Mouse (Mus musculus) forebrain, embryonic 15.5 days (tissue): ENCODE results near the gene Slc25a22. TPM values are rescaled to one million over a fixed set of nuclear protein-coding genes. Genes with fewer than 3 reads are reported as not detected.

ENCODE experiments used
- ATAC-seq: fragments of 200-750 bp; cut with Nextera tagmentation; replicated peaks from 2 replicates; pipeline ENCODE4 v1.8.0; 2017; ENCODE audit warnings: mild to moderate bottlenecking, moderate TSS enrichment, moderate library complexity
- H3K27ac ChIP-seq: fragments of 300-500 bp; sonication (generic); replicated peaks from 2 replicates; pipeline ENCODE4 v1.5.1; 2015; ENCODE audit warnings: mild to moderate bottlenecking, inconsistent platforms
- H3K27me3 ChIP-seq: fragments of 300-500 bp; sonication (generic); 2 replicates; pipeline ENCODE4 v1.6.1; 2015; ENCODE audit warnings: inconsistent platforms
- H3K36me3 ChIP-seq: fragments of 300-500 bp; sonication (generic); 2 replicates; pipeline ENCODE4 v1.6.1; 2015; ENCODE audit warnings: mild to moderate bottlenecking, inconsistent platforms
- H3K4me1 ChIP-seq: fragments of 300-500 bp; sonication (generic); 2 replicates; pipeline ENCODE4 v1.6.1; 2015; ENCODE audit warnings: inconsistent platforms
- H3K4me2 ChIP-seq: fragments of 300-500 bp; sonication (generic); replicated peaks from 2 replicates; pipeline ENCODE4 v1.6.1; 2015; ENCODE audit warnings: mild to moderate bottlenecking, inconsistent platforms
- H3K4me3 ChIP-seq: fragments of 300-500 bp; sonication (generic); 2 replicates; pipeline ENCODE4 v1.5.1; 2015; ENCODE audit warnings: mild to moderate bottlenecking, inconsistent platforms
- H3K9ac ChIP-seq: fragments of 300-500 bp; sonication (generic); replicated peaks from 2 replicates; pipeline ENCODE4 v1.6.1; 2015; ENCODE audit warnings: mild to moderate bottlenecking, inconsistent platforms
- H3K9me3 ChIP-seq: fragments of 300-500 bp; sonication (generic); 2 replicates; pipeline ENCODE4 v1.6.1; 2016; ENCODE audit warnings: inconsistent platforms
- WGBS: fragments of 180-500 bp; shearing (Covaris S2); methylation state at CpG from one replicate; pipeline ENCODE4 v1.1.7; 2015; ENCODE audit warnings: mixed read lengths; 5-methylcytosine and 5-hydroxymethylcytosine counted together
- polyA plus RNA-seq: library from polyadenylated mRNA; unstranded; fragments of >200 nt; fragmentation: Nextera tagmentation; extraction: Ambion mirVana; gene quantifications from 2 replicates; pipeline ENCODE4 v1.2.1, GENCODE M21; 2015

Slc25a22 gene
- polyA plus RNA-seq, result 83.1 and 86.3 TPM in 2 replicates

GRCm38 (mm10) chr7:141437178-141438120, at the start of gene Slc25a22:
Gene Slc25a22 (minus strand): TSS chr7:141437892.
- Histone ChIP-seq H3K36me3 (no peaks in the 10 kb centered on the region), H3K9ac (peak within 1 kb of the TSS; percentile 88), H3K27ac (peak within 1 kb of the TSS; percentile 89), H3K4me2 (peak within 1 kb of the TSS; percentile 95), H3K9me3 (no peaks in the 10 kb centered on the region), H3K4me1 (peaks cover 57% of the 10 kb centered on the region), H3K27me3 (no peaks in the 10 kb centered on the region), H3K4me3 (peak within 1 kb of the TSS; percentile 76)
- ATAC-seq, result peak; percentile 74
- 5% methylated on average over 53 of the region's 53 CpGs for WGBS

- Histone ChIP-seq H3K4me2 (no peak overlapping the region), H3K27ac (no peak overlapping the region), H3K9me3 (no peaks in the 10 kb centered on the region), H3K4me1 (peaks cover 20% of the 10 kb centered on the region), H3K9ac (no peak overlapping the region), H3K36me3 (no peaks in the 10 kb centered on the region), H3K27me3 (no peaks in the 10 kb centered on the region; the same call in 1 of the 2 replicates), H3K4me3 (no peak overlapping the region)
- ATAC-seq, result no peak
- 82% methylated on average over 7 of the region's 7 CpGs for WGBS
Observed at GRCm38 (mm10) chr7:141487141-141487540, 49.4 kb upstream of the Slc25a22 start.

- H3K27ac ChIP-seq, result no peak overlapping the region
- no peaks in the 10 kb centered on the region for H3K36me3 ChIP-seq
- 89% methylated on average over 1 of the region's 1 CpGs for WGBS
- no peak overlapping the region for H3K9ac ChIP-seq
- H3K27me3 ChIP-seq, result no peaks in the 10 kb centered on the region; the same call in 1 of the 2 replicates
- peaks cover 29% of the 10 kb centered on the region for H3K4me1 ChIP-seq
- ATAC-seq, result no peak
- no peak overlapping the region for H3K4me3 ChIP-seq
- no peaks in the 10 kb centered on the region for H3K9me3 ChIP-seq
- H3K4me2 ChIP-seq, result no peak overlapping the region
Observed at GRCm38 (mm10) chr7:141486239-141486638, 48.5 kb upstream of the Slc25a22 start.

- Histone ChIP-seq H3K27me3 (no peaks in the 10 kb centered on the region; the same call in 1 of the 2 replicates), H3K27ac (no peak overlapping the region), H3K36me3 (no peaks in the 10 kb centered on the region), H3K4me2 (no peak overlapping the region), H3K4me1 (peaks cover 33% of the 10 kb centered on the region), H3K9me3 (no peaks in the 10 kb centered on the region), H3K9ac (no peak overlapping the region), H3K4me3 (no peak overlapping the region)
- no peak for ATAC-seq
- 58% methylated on average over 2 of the region's 2 CpGs for WGBS
Observed at GRCm38 (mm10) chr7:141485606-141486005, 47.9 kb upstream of the Slc25a22 start.

GRCm38 (mm10) chr7:141485186-141485585, 47.5 kb upstream of the Slc25a22 start:
- no peaks in the 10 kb centered on the region for H3K9me3 ChIP-seq
- ATAC-seq, result no peak
- H3K4me1 ChIP-seq, result peaks cover 33% of the 10 kb centered on the region
- H3K4me2 ChIP-seq, result no peak overlapping the region
- H3K36me3 ChIP-seq, result no peaks in the 10 kb centered on the region
- 76% methylated on average over 2 of the region's 2 CpGs for WGBS
- H3K4me3 ChIP-seq, result no peak overlapping the region
- no peak overlapping the region for H3K27ac ChIP-seq
- no peaks in the 10 kb centered on the region; the same call in 1 of the 2 replicates for H3K27me3 ChIP-seq
- no peak overlapping the region for H3K9ac ChIP-seq

GRCm38 (mm10) chr7:141484186-141485120, 46.8 kb upstream of the Slc25a22 start:
- Histone ChIP-seq H3K4me3 (no peak overlapping the region), H3K36me3 (no peaks in the 10 kb centered on the region), H3K4me2 (no peak overlapping the region), H3K9me3 (no peaks in the 10 kb centered on the region), H3K9ac (no peak overlapping the region), H3K27me3 (no peaks in the 10 kb centered on the region; the same call in 1 of the 2 replicates), H3K4me1 (peaks cover 33% of the 10 kb centered on the region), H3K27ac (no peak overlapping the region)
- ATAC-seq, result no peak
- 84% methylated on average over 5 of the region's 5 CpGs for WGBS

- WGBS, result 74% methylated on average over 6 of the region's 6 CpGs
- Histone ChIP-seq H3K27me3 (no peaks in the 10 kb centered on the region; the same call in 1 of the 2 replicates), H3K36me3 (no peaks in the 10 kb centered on the region), H3K9me3 (no peaks in the 10 kb centered on the region), H3K27ac (no peak overlapping the region), H3K4me3 (no peak overlapping the region; the same call in 1 of the 2 replicates), H3K4me2 (peak overlapping the region; percentile 91; the same call in 1 of the 2 replicates), H3K4me1 (peaks cover 33% of the 10 kb centered on the region), H3K9ac (no peak overlapping the region)
- no peak for ATAC-seq
Observed at GRCm38 (mm10) chr7:141483114-141483653, 45.5 kb upstream of the Slc25a22 start.

- no peak overlapping the region for H3K27ac ChIP-seq
- no peaks in the 10 kb centered on the region; the same call in 1 of the 2 replicates for H3K27me3 ChIP-seq
- peak overlapping the region; percentile 91 for H3K4me2 ChIP-seq
- H3K9me3 ChIP-seq, result no peaks in the 10 kb centered on the region
- H3K4me1 ChIP-seq, result peaks cover 33% of the 10 kb centered on the region
- H3K36me3 ChIP-seq, result no peaks in the 10 kb centered on the region
- 0 out of 2 replicates have a peak, but pooled peaks have one; percentile 6 for ATAC-seq
- peak overlapping the region; percentile 63 for H3K9ac ChIP-seq
- 2% methylated on average over 11 of the region's 11 CpGs for WGBS
- peak overlapping the region; percentile 64 for H3K4me3 ChIP-seq
Observed at GRCm38 (mm10) chr7:141482531-141483024, 44.9 kb upstream of the Slc25a22 start.

GRCm38 (mm10) chr7:141481498-141482401, 44.1 kb upstream of the Slc25a22 start:
- ATAC-seq, result peak; percentile 55
- H3K9me3 ChIP-seq, result no peaks in the 10 kb centered on the region
- peak overlapping the region; percentile 63 for H3K9ac ChIP-seq
- H3K27ac ChIP-seq, result no peak overlapping the region
- peak overlapping the region; percentile 91 for H3K4me2 ChIP-seq
- H3K4me3 ChIP-seq, result peak overlapping the region; percentile 64
- under 1% methylated on average over 80 of the region's 81 CpGs for WGBS
- H3K36me3 ChIP-seq, result no peaks in the 10 kb centered on the region
- peaks cover 7% of the 10 kb centered on the region; the same call in 1 of the 2 replicates for H3K27me3 ChIP-seq
- peaks cover 35% of the 10 kb centered on the region for H3K4me1 ChIP-seq

GRCm38 (mm10) chr7:141480842-141481497, 43.3 kb upstream of the Slc25a22 start:
- Histone ChIP-seq H3K4me1 (peaks cover 42% of the 10 kb centered on the region), H3K27ac (no peak overlapping the region), H3K4me2 (peak overlapping the region; percentile 91), H3K36me3 (no peaks in the 10 kb centered on the region), H3K9ac (no peak overlapping the region), H3K27me3 (peaks cover 13% of the 10 kb centered on the region), H3K9me3 (no peaks in the 10 kb centered on the region), H3K4me3 (peak overlapping the region; percentile 64)
- 7% methylated on average over 10 of the region's 10 CpGs for WGBS
- ATAC-seq, result peak; percentile 51
